Mouse (Mus musculus) forebrain, embryonic 14.5 days (tissue): Measurements from ENCODE around the gene Rasgef1b. TPM values are rescaled to one million over a fixed set of nuclear protein-coding genes. Genes with fewer than 3 reads are reported as not detected.
"Not testable (repeated sequence)": the region's sequence is repeated elsewhere in the genome, so short reads cannot be mapped to it uniquely, and the experiment has no call there.

ENCODE experiments used
- ATAC-seq: fragments of 200-750 bp; cut with Nextera tagmentation; 2 replicates; pipeline ENCODE4 v1.8.0; 2017; ENCODE audit warnings: mild to moderate bottlenecking, moderate library complexity
- DNase-seq: peaks from one replicate; pipeline ENCODE4 v3.0.0-alpha.2; 2015; ENCODE audit warnings: low spot score
- H3K27ac ChIP-seq: fragments of 300-500 bp; sonication (generic); 2 replicates; pipeline ENCODE4 v1.5.1; 2014; ENCODE audit warnings: low read depth, mild to moderate bottlenecking, control low read depth, low read length, moderate library complexity
- H3K27me3 ChIP-seq: fragments of 300-500 bp; sonication (generic); replicated peaks from 2 replicates; pipeline ENCODE4 v1.6.1; 2014; ENCODE audit warnings: low read length, control low read depth, mixed read lengths; ENCODE audit not compliant: control insufficient read depth, insufficient read depth
- H3K36me3 ChIP-seq: fragments of 300-500 bp; sonication (generic); 2 replicates; pipeline ENCODE4 v1.6.1; 2014; ENCODE audit warnings: low read length, control low read depth; ENCODE audit not compliant: control insufficient read depth, insufficient read depth
- H3K4me1 ChIP-seq: fragments of 300-500 bp; sonication (generic); 2 replicates; pipeline ENCODE4 v1.6.1; 2014; ENCODE audit warnings: antibody characterized with exemption, low read length, control low read depth; ENCODE audit not compliant: control insufficient read depth, insufficient read depth
- H3K4me2 ChIP-seq: fragments of 300-500 bp; sonication (generic); 2 replicates; pipeline ENCODE4 v1.6.1; 2014; ENCODE audit warnings: mild to moderate bottlenecking, control low read depth, low read length
- H3K4me3 ChIP-seq: fragments of 300-500 bp; sonication (generic); 2 replicates; pipeline ENCODE4 v1.5.1; 2014; ENCODE audit warnings: low read depth, low read length, control low read depth
- H3K9ac ChIP-seq: fragments of 300-500 bp; sonication (generic); 2 replicates; pipeline ENCODE4 v1.6.1; 2014; ENCODE audit warnings: mild to moderate bottlenecking, low read length, control low read depth, moderate library complexity
- H3K9me3 ChIP-seq: fragments of 300-500 bp; sonication (generic); replicated peaks from 2 replicates; pipeline ENCODE4 v1.6.1; 2016; ENCODE audit warnings: low read length, control low read depth, mixed read lengths; ENCODE audit not compliant: control insufficient read depth
- WGBS: fragments of 180-500 bp; shearing (Covaris S2); extraction: QIAGEN DNeasy Blood & Tissue Kit; methylation state at CpG from one replicate; pipeline ENCODE4 v1.1.7; 2014; 5-methylcytosine and 5-hydroxymethylcytosine counted together
- polyA plus RNA-seq: library from polyadenylated mRNA; unstranded; fragments of >200 nt; fragmentation: Nextera tagmentation; extraction: Ambion mirVana; gene quantifications from 2 replicates; pipeline ENCODE4 v1.2.1, GENCODE M21; 2014

Gene Rasgef1b
- polyA plus RNA-seq, 1 experiment from 2014 or later: 97.5 TPM

DNA sequence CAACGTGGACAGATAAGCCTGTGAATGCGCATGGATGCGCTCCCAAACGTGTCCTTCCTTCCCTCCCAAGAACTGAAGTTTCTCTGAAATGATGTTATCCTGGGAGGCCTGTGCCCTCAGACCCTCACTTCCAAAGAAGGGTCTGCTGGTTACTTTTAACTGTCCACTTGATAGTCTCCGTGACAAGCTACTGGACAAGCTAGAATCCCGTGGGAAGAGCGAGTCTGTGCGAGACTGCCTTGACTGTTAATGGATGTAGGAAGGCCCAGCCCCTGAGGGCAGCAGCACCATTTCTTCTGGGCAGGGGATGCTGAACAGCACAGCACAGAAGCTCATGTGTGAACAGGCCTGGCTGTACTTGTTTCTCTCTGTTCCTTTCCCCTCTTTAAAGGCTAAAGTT lies 496.5 kb downstream of the Rasgef1b start:
- Histone ChIP-seq H3K4me3 (no peak overlapping the region), H3K27ac (no peak overlapping the region), H3K4me1 (0 out of 2 replicates have a peak, but pooled peaks cover 4% of the 10 kb centered on the region), H3K27me3 (no peaks in the 10 kb centered on the region), H3K36me3 (peaks cover 93% of the 10 kb centered on the region), H3K9me3 (no peaks in the 10 kb centered on the region), H3K4me2 (no peak overlapping the region), H3K9ac (no peak overlapping the region)
- 90% methylated on average over 8 of the region's 8 CpGs for WGBS
- DNase-seq: no peak
- ATAC-seq: no peak

DNA sequence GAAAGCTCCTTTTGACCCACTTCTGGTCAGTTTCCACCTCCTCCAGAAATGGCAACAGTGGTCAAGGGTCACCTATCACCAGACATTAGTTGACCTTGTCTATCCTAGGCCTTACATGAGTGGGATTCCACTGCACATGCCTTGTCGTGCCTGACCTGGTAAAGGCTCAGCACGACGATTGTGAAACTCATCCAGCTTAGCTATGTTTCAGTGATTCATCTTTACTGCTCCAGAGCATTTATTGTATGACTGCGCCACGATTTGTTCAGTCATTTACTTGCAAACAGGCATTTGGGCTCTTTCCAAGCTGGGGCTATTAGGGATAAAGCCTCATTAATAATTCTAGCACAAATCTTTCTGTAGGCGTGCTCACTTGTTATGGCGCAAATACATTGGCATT lies 498.4 kb downstream of the Rasgef1b start:
- no peaks in the 10 kb centered on the region for H3K9me3 ChIP-seq
- H3K9ac ChIP-seq: no peak overlapping the region
- DNase-seq: peak; percentile 58
- H3K27me3 ChIP-seq: no peaks in the 10 kb centered on the region
- ATAC-seq: no peak
- peaks cover 96% of the 10 kb centered on the region for H3K36me3 ChIP-seq
- no peak overlapping the region for H3K27ac ChIP-seq
- no peaks in the 10 kb centered on the region for H3K4me1 ChIP-seq
- no peak overlapping the region for H3K4me2 ChIP-seq
- no peak overlapping the region for H3K4me3 ChIP-seq
- WGBS: 46% methylated on average over 7 of the region's 7 CpGs

DNA sequence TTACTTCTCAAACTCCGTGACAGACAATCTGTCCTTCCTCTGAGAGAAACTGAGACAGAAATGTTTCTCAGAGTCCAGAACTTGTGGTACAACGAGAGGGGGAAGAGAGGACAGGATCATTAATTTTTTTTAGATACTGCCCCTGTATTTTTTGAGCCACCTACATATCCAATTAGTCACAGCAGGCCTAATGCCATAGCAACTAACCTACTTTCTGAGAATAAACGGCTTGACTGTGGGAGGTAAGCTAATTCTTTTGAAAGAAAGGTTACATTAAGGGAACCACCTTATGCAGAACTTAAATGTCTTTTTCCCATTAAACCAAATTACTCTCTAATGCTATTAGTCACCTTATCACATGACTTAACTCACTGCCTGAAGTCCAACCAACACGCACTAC lies 501.5 kb downstream of the Rasgef1b start:
- WGBS: 63% methylated on average over 4 of the region's 4 CpGs

DNA sequence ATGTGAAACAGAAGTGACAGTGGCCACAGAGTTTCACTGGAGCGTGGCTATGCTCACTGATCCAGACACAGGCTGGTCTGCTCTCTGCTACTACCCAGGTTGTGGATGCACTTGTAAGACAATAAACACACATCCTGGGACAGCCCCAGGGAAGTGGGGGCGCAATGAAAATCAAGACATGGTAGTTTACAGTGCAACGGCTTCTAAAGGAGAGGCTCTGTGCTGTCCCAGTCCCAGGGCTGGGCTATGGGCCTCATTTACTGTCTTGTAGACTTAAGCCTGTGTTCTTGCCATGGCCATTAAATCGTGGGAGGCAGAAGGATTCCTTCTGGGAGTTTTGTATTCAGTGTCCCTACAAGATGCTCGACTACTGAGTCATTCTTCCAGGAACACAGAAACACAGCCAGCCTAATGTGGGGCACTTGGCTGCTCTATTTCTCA lies 504.3 kb downstream of the Rasgef1b start:
- DNase-seq: no peak
- Histone ChIP-seq H3K27me3 (no peaks in the 10 kb centered on the region), H3K9me3 (no peaks in the 10 kb centered on the region), H3K4me2 (no peak overlapping the region), H3K27ac (no peak overlapping the region), H3K9ac (no peak overlapping the region), H3K36me3 (peaks cover 89% of the 10 kb centered on the region), H3K4me1 (no peaks in the 10 kb centered on the region), H3K4me3 (no peak overlapping the region)
- 67% methylated on average over 5 of the region's 5 CpGs for WGBS
- ATAC-seq: no peak

More for the DNA sequence above, 501.5 kb downstream of the Rasgef1b start:
- H3K9ac ChIP-seq: no peak overlapping the region
- H3K4me2 ChIP-seq: no peak overlapping the region
- H3K4me1 ChIP-seq: no peaks in the 10 kb centered on the region
- no peak overlapping the region for H3K4me3 ChIP-seq
- no peaks in the 10 kb centered on the region for H3K27me3 ChIP-seq
- ATAC-seq (no peak), DNase-seq (no peak)
- no peak overlapping the region for H3K27ac ChIP-seq
- no peaks in the 10 kb centered on the region for H3K9me3 ChIP-seq
- peaks cover 92% of the 10 kb centered on the region for H3K36me3 ChIP-seq

DNA sequence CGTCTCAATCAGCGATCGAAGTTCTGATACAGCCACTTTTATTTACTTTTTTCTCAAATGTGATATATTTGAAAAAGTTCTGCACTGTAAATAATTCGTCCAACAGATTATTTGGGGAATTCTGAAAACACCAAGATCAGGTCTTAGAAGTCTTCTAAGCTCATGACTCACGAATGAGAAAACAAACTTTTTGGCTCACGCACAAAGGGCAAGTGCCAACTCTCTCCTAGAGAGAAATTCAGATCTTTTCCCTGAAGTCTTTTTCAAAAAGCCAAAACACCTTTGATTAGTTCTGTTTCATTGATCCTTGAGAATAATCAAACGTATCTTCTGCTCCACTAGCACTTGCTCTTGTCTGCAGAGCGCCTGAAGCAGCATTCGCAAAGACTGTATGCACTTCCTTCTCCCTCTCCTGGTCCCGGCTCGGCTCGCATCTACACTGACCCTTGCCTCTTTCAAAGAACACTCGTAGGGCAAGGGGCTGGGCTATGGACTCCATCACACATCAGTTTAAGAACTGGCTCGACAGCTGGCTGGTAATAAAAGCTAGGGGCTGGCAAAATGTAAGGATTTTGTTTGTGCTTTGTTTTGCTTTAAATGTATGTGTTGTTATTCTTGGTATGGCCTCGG lies 504.9 kb downstream of the Rasgef1b start:
- Histone ChIP-seq H3K4me3 (no peak overlapping the region), H3K36me3 (peaks cover 89% of the 10 kb centered on the region), H3K27ac (no peak overlapping the region), H3K4me1 (no peaks in the 10 kb centered on the region), H3K4me2 (no peak overlapping the region), H3K9ac (no peak overlapping the region), H3K27me3 (no peaks in the 10 kb centered on the region), H3K9me3 (no peaks in the 10 kb centered on the region)
- no peak for DNase-seq
- WGBS: 71% methylated on average over 15 of the region's 15 CpGs
- ATAC-seq: no peak

DNA sequence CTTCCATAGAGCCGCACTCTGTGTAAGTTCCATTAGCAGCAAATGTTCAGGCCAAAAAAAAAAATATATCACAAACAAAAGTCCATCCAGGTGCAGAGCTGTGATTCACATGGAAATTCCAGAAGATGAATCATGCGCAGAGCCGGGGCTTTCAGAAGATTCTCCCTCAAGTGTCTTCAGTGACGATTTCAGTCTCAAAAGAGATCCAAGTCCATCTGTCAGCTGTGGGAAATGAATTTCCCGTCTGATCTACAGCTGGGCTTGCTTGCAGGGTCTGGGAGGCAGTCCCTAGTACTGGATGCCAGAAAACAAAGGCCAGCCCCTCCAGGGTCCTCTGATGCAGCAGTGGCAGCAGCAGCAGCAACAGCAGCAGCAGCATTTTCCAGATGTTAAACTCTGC lies 510.5 kb downstream of the Rasgef1b start:
- Histone ChIP-seq H3K36me3 (peaks cover 70% of the 10 kb centered on the region), H3K4me3 (no peak overlapping the region), H3K9me3 (no peaks in the 10 kb centered on the region), H3K9ac (no peak overlapping the region), H3K4me1 (0 out of 2 replicates have a peak, but pooled peaks cover 2% of the 10 kb centered on the region), H3K27ac (no peak overlapping the region), H3K4me2 (no peak overlapping the region), H3K27me3 (no peaks in the 10 kb centered on the region)
- no peak for ATAC-seq
- DNase-seq: peak; percentile 60
- WGBS: 57% methylated on average over 5 of the region's 5 CpGs

DNA sequence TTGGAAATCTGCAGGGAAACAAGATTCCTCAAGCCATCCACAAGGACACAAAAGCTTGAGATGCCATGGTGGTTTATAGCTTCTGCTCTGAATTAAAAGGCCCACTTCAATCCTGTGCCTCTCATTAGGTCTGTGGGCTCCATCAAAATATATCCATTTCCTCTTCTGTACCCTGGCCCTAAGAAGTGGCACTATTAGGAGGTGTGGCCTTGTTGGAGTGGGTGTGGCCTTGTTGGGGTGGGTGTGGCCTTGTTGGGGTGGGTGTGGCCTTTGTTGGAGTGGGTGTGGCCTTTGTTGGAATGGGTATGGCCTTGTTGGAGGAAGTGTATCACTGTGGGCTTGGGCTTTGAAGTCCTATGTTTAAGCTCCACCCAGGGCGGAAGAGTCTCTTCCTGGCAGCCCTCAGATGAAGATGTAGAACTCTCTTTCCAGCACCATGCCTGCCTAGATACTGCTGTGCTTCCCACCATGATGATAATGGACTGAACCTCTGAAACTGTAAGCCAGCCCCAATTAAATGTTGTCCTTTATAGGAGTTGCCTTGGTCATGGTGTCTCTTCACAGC lies 512.2 kb downstream of the Rasgef1b start:
- H3K4me3 ChIP-seq, H3K4me2 ChIP-seq, H3K27ac ChIP-seq, DNase-seq, H3K27me3 ChIP-seq, H3K9ac ChIP-seq, ATAC-seq, H3K9me3 ChIP-seq, H3K4me1 ChIP-seq: not testable (repeated sequence)
- WGBS: 95% methylated on average over 1 of the region's 1 CpGs
- H3K36me3 ChIP-seq: peaks cover 52% of the 10 kb centered on the region

DNA sequence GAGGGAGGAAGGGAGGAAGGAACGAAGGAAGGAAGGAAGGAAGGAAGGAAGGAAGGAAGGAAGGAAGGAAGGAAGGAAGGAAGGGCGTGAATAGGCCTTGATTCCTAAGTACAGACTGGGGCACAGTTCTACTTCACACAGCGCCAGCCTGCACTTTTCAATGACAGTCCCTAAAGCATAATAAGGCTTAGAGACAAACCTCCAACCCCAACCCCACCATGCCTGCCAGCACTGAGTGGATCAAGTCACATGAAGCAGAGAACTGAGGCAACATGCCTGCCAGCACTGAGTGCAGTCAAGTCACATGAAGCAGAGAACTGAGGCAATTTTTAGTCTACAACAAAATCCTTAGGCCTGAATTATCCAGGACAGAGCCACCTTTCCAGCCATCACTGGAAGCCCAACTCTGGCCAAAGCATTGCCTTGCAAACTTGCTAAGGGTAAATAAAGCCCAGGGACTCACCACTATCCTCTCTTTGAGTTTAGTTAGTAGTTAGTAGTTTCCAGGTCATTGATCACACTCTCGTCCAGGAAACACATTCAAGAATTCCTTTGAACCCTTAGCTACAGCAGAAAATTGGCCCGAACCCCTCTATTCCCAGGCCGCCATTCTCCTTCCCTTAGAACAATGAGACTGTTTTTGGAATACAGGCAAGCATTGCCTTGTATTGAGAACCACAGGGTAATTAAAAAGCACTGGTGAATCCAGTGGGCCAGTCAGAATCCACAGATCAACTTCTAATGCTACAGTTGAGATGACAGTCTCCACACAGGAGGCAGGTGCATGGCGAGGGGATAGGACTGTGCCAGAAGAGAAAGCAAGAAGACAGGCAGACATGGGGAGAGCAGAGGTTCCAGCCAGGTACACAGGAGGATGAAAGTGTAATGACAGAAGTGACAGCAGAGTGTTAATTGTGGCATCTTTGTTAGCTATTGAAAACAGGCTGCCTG lies 513.4 kb downstream of the Rasgef1b start:
- Histone ChIP-seq H3K9ac (no peak overlapping the region), H3K36me3 (peaks cover 41% of the 10 kb centered on the region), H3K4me2 (no peak overlapping the region), H3K4me3 (no peak overlapping the region), H3K9me3 (no peaks in the 10 kb centered on the region), H3K27me3 (no peaks in the 10 kb centered on the region), H3K4me1 (0 out of 2 replicates have a peak, but pooled peaks cover 3% of the 10 kb centered on the region), H3K27ac (peak overlapping the region; percentile 44; the same call in 1 of the 2 replicates)
- DNase-seq (peak; percentile 66), ATAC-seq (peak; percentile 47)
- WGBS: 35% methylated on average over 6 of the region's 7 CpGs
